Mouse (Mus musculus) layer of hippocampus, postnatal 14 days (tissue): ENCODE measurements around the gene Il10rb. TPM values are rescaled to one million over a fixed set of nuclear protein-coding genes. Genes with fewer than 3 reads are reported as not detected.

Source experiments
- total RNA-seq, 2 experiments: library from RNA; stranded (reverse); gene quantifications; 2 replicates each; pipeline ENCODE4 v1.2.3; 2021

The Il10rb gene
- total RNA-seq, 2 experiments from 2014 or later: 7.1 to 10.3 TPM

Other genes with a start within 250 kb of the Il10rb start
- gene Olig2, start 180.7 kb upstream of the Il10rb start, total RNA-seq: 10 to 100 TPM; 48.5 to 49.1 TPM
- 100 to 1,000 TPM; 200 to 207 TPM for gene Olig1, start 136.4 kb upstream of the Il10rb start, total RNA-seq
- 10 to 100 TPM; 21.0 to 22.8 TPM for gene Ifnar2, start 33.4 kb upstream of the Il10rb start, total RNA-seq
- not detected for gene Gm21970, start 14.4 kb upstream of the Il10rb start, total RNA-seq
- gene Ifnar1, start 79.1 kb downstream of the Il10rb start, total RNA-seq: 10 to 100 TPM; 59.9 to 66.3 TPM
- 10 to 100 TPM; 82.4 to 87.0 TPM for gene Ifngr2, start 140.9 kb downstream of the Il10rb start, total RNA-seq
- gene Tmem50b, start 191.6 kb downstream of the Il10rb start, total RNA-seq: 100 to 1,000 TPM; 126 to 142 TPM
- gene Dnajc28, start 212.9 kb downstream of the Il10rb start, total RNA-seq: 1 to 10 TPM; 5.0 to 6.5 TPM
- gene Gart, start 240.8 kb downstream of the Il10rb start, total RNA-seq: 10 to 100 TPM; 45.7 to 56.7 TPM
- 100 to 1,000 TPM; 224 to 256 TPM for gene Son, start 241.3 kb downstream of the Il10rb start, total RNA-seq